Mouse (Mus musculus): ENCODE data around the gene Gfi1b. TPM values are rescaled to one million over a fixed set of nuclear protein-coding genes. Genes with fewer than 3 reads are reported as not detected.

Gfi1b gene
- total RNA-seq, 1 experiment from 2014 or later, result 2.1 TPM

DNA sequence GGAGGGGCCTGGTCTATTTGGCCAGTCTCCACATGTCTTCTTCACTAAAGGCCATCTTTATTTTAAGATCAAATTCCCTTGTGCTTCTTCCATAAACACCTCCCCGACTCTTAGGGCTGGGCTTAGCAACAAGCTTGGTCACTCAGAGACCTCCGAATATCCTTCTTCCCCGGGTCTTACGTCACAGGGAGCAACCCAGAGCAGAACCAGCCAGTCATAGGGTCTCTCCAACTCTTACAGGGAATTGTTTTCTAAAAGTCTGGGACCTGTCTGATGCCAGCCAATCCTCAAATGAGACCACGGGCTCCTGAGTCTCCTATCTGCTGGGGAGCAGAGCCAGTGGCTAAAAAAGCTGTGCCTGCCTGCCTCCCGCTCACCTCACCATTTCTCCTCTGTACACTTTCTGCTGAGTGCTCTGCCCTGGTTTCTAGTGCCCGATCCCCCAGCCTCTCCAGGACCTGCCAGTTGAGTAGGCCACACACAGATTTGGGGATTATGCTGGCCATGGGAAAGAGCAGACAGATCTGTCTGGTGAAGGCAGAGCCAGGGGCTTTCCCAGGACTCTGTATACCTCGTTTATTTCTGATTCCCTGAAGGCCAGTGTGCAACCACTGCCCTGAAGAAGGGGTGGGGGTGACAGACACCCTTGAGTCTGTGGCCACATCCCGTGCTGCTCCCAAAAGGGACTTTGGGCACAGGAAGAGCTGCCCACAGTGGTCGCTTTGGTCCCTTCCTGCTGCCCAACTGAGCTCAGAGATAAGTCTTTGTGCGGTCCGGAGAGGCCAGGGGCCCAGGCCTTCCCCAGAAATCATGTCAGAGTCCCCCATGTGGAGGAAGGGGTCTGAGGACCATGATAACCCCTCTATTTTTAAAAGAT lies 22.9 kb downstream of the Gfi1b start:
- DNase-seq, result no peak

DNA sequence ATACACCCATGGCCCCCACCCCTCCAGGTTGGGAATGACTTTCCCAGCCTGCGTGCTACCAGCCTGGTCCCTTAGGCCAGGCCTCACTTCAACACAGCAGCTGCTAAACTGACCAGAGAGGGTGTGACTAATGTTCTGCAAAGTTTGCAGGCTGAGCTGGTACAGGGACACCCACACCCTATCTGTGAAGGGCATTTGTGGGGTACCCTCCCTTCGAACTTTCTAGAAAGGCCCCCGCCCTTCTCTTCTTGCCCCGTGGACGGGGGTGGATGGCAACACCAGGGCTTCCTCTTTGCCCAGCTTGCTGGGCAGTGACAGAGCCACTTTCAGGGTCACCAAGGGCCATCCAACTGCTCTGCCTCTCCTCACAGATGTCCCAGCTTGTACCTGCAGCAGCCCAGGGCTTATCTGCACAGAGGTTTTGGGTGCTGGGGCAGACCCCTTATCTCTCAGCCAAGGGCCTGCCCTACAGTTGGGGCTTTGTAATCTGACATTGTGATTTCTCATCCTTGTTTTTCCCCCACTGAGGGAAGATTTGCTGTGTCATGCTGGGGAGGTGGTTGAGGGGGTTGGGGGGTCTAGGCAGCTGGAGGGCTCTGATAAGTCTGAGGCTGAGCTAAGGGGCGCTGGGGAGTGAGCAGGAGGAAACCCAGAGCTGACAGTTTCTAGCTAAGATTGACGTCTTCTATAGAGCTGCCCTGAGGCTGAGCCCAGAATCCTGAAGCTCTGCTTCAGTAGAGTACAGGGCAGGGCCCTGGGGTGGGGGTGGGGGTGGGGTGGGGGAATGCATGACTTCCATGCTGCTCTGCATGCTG lies 23.8 kb downstream of the Gfi1b start:
- DNase-seq, result no peak

DNA sequence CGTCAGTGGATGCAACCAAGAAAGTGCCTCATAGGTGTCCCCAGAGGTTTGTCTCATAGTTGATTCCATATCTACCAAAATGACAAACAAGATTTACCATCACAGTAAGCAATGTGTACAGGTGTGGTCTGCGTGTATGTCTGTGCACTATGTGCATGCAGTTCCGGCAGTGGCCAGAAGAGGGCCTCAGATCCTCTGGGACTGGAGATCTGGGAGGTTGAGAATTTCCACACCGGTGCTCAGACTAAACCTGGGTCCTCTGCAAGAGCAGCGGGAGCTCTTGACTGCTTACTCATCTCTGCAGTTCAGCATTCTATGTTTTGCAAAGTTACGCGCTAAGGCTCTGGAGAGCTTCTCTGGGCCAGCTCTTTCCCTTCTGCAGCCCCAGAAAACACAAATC lies 24.8 kb downstream of the Gfi1b start:
- no peak for DNase-seq

DNA sequence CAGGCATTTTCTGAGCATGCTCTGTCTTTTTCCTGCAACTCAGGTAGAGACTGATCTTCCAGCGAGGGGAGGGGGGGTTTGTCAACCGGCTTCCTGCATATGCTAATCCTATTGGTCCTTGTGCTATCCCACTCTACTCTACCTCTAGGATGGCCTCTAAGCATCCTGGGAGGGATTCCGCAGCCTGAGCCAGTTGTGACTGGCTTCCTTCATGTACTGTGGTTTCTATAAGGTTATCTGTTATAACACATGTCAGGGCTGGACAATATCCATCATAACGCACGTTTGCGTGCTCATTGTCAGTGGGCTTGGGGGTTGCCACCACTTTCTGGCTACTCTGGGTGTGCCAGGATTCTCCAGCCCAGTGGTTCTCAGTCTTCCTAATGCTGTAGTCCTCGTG lies 25.8 kb downstream of the Gfi1b start:
- DNase-seq, result no peak

DNA sequence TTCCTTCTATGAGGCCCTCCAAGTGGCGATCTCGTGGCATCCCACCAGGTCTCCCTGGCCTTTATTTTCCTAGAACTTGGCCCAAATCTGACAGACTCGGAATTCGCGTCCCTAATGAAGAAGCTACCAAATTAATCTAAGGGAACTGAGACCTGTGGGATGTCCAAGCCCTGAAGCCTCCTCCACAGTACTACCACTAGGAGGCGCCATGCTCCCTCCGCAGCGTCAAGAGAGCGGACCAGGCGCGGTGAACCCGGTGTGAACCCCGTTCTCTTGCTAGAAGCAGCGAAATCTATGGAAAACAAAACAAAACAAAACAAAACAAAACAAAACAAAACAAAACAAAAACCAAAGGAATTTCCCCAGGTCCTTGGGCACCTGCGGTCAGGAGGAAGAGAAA lies 29.0 kb downstream of the Gfi1b start:
- DNase-seq, result peak; percentile 83

DNA sequence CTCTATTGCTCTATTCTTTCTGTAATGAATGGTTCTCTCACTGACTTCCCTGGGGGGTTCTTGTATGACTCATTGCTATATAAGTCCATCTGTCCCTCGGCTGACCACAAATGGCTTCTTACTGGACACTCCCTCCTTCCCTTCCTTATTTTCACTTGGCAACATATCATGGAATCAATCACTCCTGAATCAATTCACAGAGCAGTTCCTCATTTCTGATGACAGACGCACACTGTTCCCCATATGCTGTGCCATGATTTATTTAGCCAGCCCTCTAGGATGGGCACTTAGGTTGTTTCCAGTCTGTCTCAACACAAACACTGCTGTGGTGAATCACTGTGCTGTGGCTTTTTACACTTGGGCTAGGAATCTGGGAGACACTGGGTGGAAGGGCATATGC lies 30.3 kb downstream of the Gfi1b start:
- no peak for DNase-seq

DNA sequence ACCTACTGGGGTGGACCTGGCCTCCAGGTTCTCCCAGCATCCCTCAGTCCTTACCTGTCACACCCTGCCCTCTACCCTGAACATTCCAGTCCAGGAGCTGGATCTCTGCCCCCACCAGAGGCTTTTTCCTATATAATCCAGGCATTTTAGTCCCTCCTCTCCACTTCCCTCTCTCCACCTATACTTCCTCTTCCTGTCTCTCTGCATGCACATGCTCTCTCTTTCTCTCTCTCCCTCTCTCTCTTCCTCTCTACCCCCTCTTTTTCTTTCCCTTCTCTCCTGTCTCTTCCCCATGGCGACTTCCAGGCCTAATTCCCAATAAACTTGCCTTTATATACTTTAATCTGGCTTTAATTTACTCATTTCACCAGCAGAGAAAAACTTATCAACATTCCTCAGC lies 33.2 kb downstream of the Gfi1b start:
- no peak for DNase-seq

DNA sequence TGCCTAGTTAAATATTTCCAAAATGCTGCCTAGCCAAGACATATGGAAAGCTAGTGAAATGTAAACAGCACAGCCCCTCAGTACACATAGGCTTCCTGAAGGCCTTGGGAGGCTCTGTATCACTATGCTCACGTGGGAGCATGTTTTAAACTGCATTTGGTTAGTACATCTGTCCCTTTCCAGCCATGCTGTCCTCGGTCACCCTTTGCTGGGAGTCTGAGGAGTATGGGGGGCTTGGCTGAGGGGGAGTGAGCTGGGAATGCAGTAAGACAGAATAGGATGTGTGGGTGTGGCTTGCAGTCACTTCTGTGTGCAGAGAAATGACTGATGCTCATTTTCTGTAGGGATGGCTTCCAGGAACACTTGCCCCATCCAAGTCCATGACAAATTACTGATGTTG lies 36.1 kb downstream of the Gfi1b start:
- DNase-seq, result no peak

DNA sequence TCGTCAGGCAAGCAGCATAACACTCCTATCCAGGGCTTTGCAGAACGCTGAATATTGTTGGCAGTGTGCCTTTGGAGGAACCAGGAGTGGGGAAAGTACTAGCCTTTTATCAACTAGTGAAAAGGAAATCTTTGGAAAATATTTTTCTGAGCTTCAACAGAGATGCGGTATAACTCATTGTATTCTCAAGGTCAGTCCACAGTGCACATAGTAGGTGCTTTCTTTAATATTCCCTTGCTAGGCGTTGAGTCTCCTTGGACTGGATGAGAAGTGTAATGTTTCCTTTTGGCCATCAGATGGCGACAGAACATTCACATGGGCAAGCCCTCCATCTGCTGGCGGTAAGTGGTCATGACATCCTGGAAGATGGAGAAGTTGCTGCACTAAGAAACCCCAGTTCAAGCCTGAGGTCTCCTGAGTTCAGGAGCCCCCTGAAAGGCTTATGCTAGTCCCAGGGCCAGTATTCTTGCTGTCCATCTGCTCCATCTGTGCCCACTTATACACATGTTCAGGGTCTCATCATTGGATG lies 36.7 kb downstream of the Gfi1b start:
- peak; percentile 87 for DNase-seq

DNA sequence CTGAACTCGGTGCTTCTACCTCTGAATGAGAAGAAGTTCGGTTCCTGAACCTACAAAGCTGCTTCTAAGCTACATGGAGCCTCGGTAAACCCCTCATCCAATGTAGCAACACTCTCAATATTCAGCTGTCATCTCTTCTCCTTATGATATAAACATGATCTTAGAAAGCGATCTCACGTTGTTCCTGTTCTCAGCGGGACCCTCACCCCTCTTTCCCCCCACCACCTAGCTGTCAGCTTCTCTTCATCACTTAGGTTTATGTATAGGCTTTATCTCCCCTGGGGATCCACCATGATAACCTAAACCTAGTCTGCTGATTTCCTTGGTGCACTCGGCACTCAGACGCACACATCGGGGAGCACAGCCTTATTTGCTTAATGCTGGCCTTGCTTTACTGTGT lies 38.1 kb downstream of the Gfi1b start, which contains the start of gene Gtf3c5:
Gene Gtf3c5, minus strand, starts transcription at position 101 of the 400 bp plus-strand sequence.
- no peak for DNase-seq

DNA sequence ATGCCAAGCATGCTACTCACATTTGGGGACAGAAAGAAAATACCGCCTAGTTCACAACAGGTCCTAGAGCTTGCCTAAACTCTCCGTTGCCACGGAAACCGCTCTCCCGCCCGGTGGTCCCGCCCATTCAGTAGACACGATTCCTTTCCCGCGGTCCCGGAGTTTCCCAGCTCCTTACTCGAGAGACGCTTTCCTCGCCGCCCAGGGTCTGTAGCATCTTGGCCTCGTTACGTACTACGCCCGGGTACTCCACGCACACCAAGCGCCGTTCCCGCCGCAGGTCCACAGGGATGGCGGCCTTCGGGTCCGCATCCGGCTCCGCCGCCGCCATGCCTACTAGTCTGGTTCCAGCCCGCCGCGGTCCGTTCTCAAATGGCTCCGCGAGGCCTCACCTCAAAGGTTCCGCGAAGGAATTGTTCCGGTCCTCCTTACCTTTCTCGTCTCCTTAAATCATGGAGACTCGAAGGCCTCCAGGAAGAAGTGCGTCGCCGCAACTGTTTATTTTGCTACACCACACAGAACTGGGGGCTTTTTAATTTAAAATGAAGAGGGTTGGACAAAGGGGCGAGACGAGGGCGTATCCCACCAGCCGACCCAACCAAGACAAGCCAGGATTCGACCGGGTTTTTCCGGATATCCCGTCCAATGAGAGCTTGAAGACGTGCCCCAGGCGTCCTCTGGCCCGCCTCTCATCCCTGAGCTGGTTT lies 39.0 kb downstream of the Gfi1b start:
- DNase-seq, result peak; percentile 93

DNA sequence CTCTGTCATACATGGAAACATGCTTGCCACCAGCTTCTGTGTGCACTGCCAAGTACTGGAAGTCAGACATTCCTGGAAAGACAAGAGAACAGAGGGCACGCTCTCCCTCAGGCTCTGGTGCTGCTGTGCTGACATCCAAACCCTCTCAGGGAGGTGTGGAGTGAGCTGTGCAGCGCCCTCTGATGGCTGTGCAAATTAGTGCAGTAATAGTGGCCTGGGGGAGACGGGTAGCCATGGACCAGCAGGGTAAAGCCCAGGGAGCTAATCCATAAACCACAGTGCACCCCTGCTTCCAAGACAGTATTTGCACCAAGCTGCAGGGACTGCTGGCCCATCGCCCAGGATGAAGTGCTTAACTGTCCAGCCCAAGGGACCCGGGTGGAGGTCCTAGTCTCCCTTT lies 43.8 kb downstream of the Gfi1b start:
- DNase-seq, result peak; percentile 47

DNA sequence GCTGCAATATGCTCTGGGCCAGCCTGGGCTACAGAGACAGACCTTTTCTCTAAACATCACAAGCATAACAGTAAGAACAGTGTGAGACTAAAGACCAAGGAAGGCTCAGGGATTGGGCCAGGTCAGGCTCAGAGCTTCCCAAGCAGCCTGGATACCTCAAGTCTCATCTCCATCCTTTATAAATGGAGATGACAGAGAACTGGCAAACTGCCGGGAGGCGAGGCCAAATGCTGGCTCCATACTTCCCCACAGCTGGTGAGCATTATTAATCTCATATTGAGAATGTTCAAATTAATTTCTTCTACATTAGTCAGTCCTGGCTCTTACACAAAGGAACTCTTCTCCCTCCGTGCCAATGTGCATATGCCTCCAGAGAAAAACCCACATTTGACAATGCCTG lies 45.0 kb downstream of the Gfi1b start:
- DNase-seq, result no peak

DNA sequence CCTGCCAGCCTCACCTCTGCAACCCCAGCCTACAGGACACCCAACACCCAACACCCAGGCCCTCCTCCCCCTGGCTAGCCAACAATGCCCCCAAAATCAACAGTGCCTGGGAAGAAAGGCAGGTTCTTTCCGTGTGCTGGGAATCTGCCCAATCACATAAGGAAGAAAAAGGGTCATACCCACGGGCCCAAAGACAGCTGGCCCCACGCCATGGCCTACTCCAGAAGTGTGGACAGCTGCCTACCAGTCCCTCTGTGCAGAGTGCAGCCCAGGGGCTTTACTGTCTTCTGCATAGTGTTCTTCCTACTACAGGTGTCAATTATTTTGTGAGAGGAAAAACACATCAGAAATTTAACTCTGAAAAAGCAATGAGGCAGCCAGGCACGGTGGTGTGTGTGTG lies 46.4 kb downstream of the Gfi1b start:
- DNase-seq, result no peak

DNA sequence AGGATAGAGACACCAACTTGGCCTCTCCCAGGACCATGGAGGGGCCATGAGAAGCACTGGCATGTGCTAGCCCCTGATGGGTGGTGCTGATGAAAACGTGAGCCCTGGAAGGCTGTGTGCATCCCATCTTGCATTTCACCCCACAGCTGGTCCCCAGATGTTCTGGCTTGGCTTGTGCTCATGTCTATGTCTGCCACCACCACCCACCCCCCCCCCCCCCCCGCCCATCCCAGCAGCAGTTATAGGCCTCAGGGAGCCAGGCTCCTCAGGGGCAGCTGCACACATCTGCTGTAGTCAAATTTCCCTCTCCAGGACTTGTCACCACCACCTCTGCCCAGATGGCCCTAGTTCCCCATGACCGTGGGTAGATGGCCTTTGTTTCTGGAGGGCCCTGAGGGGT lies 51.9 kb downstream of the Gfi1b start:
- no peak for DNase-seq

DNA sequence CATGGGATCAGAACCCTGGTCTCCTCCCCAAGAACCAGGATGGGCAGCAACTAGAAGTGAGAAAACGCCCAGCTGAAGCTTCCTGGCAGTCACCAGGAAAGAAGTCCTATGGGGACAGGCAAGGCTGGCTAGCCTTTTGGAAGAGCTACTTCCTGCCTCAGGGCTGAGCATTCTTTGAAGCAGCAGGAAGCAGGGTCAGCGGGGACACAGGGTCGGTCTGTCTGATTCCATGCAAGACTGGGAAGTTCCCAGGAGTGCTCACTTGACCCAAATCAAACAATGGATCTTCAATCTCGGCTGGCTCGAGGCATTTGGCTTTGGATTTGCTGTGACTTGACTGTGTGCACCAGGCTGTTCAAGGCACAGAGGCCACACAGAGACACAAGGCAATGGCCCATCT lies 55.2 kb downstream of the Gfi1b start:
- peak; percentile 43 for DNase-seq

DNA sequence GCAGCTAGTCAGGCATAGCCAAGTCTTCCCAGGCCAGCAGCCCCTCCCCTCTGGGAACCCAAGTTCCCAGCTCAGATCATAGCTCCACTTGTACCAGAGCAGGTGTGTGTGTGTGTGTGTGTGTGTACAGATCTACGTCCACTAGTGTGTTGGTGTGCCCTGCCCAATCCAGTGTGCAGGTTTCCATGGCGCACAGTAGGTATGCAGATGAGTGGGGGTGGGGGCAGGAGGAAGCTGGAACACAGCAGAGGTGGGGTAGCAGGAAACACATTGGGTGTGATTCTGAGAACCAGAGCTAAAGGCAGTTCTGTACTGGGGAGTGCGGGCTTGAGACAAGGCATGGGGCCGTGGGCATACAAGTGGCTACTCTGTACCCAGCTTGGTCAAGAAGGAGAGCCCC lies 57.4 kb downstream of the Gfi1b start:
- no peak for DNase-seq

DNA sequence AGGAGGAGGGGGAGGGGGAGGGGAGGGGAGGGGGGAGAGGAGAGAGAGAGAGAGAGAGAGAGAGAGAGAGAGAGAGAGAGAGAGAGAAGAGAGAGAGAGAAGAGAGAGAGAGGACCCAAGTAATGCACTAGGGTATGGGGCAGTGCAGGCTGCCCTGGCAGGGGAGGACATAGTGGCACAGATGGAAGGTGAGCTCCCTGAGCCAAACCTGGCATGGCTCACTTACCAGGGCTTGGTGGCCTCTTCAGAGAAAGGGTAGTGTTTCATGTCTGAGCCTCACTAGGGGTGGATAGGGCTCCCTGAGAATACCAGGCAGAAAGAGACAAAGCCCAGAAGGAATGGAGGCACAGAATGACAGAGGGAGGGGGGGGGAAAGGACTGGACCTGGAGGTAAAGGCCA lies 58.0 kb downstream of the Gfi1b start:
- no peak for DNase-seq

DNA sequence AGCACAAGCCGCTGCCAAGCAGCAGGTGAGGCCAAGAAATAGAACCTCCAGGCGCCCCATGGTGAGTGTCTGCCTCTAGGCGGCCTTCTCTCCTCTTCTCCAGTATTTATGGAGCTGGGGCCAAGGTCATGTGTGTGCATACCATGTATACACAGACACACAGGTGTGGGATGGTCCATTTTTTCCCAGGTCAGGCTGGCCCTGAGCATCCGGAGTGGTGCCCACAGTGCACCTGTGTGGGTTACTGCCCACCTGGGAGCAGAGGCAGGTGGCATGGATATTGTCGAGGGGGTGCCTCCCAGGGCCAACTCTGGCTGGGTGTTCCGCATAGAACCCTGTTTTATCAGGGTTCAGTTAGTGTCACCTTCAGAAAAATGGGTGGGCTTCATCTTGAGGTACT lies 58.5 kb downstream of the Gfi1b start, which contains the start of gene Cel:
Gene Cel, minus strand, starts transcription at position 101 of the 400 bp plus-strand sequence.
- no peak for DNase-seq
